Mouse (Mus musculus) ES-CJ7 (cell line): Measurements from ENCODE around the gene Vmn1r25.
A peak's percentile ranks its signal among the peaks of the same experiment; 100 is the strongest.
"Not testable (repeated sequence)": the region's sequence is repeated elsewhere in the genome, so short reads cannot be mapped to it uniquely, and the experiment has no call there.

ENCODE experiments used
- DNase-seq: peaks from one replicate; pipeline ENCODE4 v3.0.0; 2011; ENCODE audit warnings: low read depth, low spot score

Vmn1r25 gene

DNA sequence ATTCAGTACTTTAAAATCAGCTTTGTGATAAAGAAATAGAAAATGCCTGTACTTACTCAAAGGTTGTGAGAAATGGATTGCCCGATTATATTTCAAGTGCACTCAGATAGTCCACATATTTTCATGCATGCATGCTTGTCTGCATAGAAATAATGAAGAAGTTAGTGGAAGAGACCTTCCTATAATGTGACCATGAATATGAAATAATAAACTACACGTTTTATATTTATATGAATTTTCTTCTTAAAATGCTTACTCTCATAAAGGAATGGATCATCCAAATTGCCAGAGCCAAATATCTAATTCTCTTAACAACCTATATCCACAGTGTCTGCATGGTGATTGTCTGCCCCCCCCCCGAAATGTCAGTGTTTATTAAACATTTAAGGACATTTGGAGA, at the start of gene Vmn1r25:
Gene Vmn1r25 (minus strand): TSS at position 101 of the 400 bp plus-strand sequence.
- no peak for DNase-seq

DNA sequence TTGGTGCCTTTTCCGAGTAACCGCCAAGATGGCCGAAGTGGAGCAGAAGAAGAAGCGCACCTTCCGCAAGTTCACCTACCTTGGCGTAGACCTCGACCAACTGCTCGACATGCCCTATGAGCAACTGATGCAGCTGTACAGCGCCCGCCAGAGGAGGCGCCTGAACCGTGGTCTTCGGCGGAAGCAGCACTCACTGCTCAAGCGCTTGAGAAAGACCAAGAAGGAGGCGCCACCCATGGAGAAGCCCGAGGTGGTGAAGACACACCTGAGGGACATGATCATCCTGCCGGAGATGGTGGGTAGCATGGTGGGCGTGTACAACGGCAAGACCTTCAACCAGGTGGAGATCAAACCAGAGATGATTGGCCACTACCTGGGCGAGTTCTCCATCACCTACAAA, 36.9 kb upstream of the Vmn1r25 start:
- DNase-seq = peak; percentile 9

GRCm38 (mm10) chr6:58015059-58015458, 34.4 kb upstream of the Vmn1r25 start, which contains the start of gene Vmn1r26:
TSS of gene Vmn1r26 (minus strand) at chr6:58015159.
- no peak for DNase-seq

DNA sequence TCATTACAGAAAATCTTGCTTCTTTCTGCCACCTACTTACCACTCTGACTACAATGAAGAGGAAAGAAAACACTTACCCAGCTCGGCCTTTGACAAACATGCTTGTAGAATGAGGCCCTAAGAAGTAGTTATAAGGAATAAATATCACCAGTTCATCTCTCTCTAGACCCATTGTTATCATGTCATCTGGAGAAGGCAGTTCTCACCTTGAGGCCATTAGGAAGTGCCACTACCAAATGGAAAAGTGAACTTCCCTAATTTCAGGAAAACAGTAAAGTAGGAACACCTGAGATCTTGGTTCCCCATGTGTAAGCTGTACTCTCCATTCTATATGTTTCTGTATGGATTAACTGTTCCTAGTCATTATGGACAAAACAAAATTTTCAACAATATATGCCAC, 19.2 kb downstream of the Vmn1r25 start, which contains the start of gene Vmn1r24:
Gene Vmn1r24 (minus strand): TSS at position 101 of the 400 bp plus-strand sequence.
- not testable (repeated sequence) for DNase-seq
